Mouse (Mus musculus) kidney, postnatal 4 days (tissue): ENCODE measurements at regions not wholly inside any gene's neighbourhood (a gene's known extent, or its start where the extent isn't known, plus 50 kb on each side); places are given as distances from the start of the nearest gene placed in this dataset.

Experiments used
- DNase-seq, 2 experiments: peaks; one replicate each; pipeline ENCODE4 v3.0.0; 2021; ENCODE audit warnings: mixed read lengths in 2 of 2

DNA sequence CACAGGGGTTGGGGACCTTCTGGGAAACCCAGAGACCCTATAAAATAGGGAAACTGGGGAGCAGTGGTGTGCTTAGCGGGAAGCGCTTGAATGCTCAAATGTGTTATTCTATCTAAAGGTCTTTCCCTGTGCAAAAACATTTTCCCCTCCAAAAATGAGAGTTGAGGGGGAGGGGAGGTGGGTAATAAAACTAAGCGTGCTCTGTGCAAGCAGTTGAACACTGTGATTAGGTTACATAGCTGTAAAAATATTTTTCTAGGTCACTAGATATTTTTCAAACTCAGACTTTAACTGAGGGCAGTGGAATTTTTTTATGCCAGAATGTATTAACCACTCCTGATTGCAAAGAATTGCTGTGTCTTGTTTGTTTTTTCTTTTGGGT, 77.0 kb upstream of the Tbl1x start:
- DNase-seq: no peak

DNA sequence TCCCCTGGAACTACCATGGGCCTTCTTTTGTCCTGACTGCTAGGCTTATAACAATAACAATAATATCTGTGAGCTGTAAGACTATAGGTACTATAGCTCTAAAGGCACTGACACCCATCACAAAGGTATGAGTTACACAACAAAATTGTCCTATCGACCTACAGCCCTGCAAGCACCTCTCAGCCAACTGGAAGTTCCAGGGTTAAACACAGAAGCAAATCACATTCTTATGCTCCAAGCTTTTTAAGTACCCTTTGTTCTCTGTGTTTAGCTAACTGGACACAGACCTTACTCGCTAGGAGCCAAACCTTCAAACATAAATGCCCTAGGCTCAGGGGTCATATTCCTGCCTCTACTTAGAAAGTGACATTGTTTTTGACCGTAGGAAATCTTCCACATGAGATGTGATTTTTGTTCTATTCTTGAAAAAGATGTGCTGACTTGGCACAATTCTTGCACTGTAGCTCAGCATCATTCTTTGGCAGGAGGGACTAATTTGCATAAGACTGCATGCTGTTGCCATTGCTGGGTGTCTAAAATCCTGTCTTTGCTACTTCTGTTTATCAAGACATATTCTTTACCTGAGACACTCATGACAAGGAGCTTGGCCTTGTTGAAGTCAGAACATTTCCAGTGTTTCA, 66.8 kb upstream of the Tbl1x start:
- DNase-seq: no peak

DNA sequence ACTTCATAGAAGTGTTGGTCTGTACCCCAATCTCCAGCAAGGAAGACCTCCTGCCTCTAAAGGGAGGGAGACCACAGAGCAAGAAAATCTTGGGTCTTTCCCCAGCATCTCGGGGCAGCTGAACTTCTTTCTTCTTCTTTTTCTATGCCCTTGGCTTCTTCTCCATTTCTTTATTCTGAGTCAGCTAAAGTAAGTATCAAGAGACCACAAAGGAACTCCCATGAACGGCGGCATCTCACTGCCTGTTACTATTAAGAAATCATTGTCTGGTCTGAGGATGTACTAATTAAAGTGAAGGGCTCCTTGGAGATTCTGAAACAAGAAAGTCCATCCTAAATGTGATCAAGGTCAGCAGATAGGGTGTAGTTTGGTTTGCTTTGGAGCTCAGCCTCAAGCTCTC, 64.1 kb upstream of the Tbl1x start:
- no peak for DNase-seq

DNA sequence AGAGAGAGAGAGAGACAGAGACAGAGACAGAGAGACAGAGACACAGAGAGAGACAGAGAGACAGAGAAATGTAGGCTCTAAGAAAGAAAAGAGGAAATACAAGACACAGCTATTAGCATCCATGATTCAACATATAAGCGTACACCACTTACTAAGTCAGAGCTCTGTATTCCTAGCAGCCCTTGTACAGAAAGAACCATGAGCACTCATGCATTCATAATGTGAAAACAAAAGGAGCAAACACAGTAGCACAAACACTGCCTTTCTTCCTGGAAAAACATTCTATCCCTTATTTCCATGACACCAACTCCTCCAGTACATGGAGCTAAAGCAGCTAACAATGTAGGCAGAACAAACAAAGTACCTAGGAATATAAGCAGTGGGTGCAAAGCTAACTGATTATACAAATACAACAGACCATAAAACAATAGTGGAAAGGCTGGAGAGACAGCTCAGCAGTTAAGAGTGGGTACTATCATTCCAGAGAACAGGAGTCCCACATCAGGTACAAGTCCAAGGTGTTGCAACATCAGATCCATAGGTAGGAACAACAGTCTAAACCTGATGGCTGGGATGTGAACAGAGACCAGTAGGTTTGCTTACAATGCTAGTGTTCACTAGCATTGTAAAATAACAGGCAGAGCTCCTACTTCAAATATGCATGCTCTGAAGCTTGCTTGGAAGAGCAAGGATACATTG, 58.7 kb upstream of the Tbl1x start:
- DNase-seq: no peak
